Mouse (Mus musculus) megakaryocyte, embryonic 14.5 days (primary cell): ENCODE data around the gene Zbtb46.

Source experiments
- FLI1 ChIP-seq: IDR thresholded peaks from 2 replicates; pipeline ENCODE4 v1.6.1; 2012; ENCODE audit warnings: low read length, inconsistent platforms, mixed read lengths
- GATA1 ChIP-seq: IDR thresholded peaks from 3 replicates; pipeline ENCODE4 v1.6.1; 2012; ENCODE audit warnings: mixed read lengths, low read length, inconsistent platforms, borderline replicate concordance

GRCm38 (mm10) chr2:181370001-181370400, 89.2 kb downstream of the Zbtb46 start:
- no peak for TF ChIP-seq GATA1
- TF ChIP-seq FLI1: no peak
